Mouse (Mus musculus): Measurements from ENCODE around the gene Thoc5. TPM values are rescaled to one million over a fixed set of nuclear protein-coding genes. Genes with fewer than 3 reads are reported as not detected.
A peak's percentile ranks its signal among the peaks of the same experiment; 100 is the strongest.

The Thoc5 gene
- total RNA-seq, 2 experiments from 2014 or later, result 14.9 to 17.7 TPM

GRCm38 (mm10) chr11:4906231-4906630 lies 11.1 kb downstream of the Thoc5 start:
- no peak for DNase-seq

- peak; percentile 53 for DNase-seq
Observed at GRCm38 (mm10) chr11:4916068-4916467, 20.9 kb downstream of the Thoc5 start.

DNA sequence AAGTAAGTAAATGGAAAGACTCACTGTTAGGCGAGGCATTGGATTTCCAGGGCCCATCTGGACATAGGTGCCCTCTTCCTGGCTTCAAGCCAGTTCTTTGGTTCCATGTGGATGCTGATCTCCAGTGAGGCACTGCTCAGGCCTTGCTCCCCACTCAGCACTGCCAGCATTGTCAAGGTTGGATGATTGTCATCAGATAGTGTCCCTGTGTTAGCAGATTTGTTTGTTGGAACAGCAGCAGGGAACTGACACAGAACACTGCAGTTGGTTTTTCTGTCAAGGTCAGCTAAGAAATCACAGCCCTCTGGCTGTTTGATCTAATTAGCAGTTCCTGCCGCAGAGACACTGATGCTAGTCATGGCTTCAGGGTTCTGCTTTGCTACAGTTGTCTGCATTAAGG lies 26.2 kb downstream of the Thoc5 start:
- no peak for DNase-seq

- no peak for DNase-seq
Observed at GRCm38 (mm10) chr11:4921751-4922150, 26.6 kb downstream of the Thoc5 start.

DNA sequence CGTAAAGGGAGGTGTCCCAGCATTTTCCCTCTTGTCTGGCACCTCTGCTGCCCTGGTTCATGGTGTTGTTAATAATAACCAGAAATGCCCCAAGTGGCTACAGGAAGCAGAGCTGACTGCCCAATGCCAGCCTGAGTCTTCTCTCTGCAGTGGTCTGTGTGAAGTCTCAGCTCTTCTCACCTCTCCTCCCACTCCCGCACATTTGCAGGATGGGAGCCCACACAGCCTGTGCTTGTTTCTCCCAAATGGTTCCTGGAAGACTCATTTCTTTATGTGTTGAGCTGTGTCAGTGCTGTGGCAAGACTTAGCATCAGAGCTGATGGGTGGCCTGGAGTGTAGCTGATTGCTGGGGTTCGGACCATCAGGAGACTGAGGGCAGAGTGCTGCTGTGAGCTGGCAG lies 32.1 kb downstream of the Thoc5 start:
- DNase-seq, result no peak

DNA sequence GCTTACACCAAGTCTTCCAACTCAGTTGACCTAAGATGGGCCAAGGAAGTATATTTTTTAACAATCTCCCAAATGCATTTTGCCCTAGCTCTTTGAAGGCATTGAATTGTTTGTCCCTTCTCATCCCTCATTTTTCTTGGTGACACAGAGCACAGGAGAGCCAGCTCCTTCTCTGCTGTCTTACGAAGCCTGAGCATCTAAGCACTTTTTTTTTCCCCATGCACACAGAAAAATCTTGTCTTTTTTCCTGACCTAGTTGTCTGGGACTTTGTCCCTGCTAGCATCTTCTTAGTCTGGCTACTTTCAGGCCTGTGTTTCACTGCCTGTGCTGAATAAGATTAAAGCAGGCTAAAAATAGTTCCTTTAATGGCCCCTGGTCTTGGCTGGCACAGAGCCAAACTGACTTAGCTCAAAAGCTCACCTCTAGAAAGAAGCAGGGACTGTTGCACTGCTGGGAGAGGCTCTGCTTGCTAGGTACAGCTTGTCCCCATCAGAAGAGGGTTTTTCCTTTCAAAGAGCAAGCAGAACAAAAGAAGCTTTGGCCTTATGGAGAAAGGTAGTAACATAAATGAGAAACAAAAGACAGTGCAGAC lies 36.0 kb downstream of the Thoc5 start:
- DNase-seq, result peak; percentile 44

- DNase-seq, result no peak
Observed at GRCm38 (mm10) chr11:4936243-4936642, 41.1 kb downstream of the Thoc5 start.

- no peak for DNase-seq
Observed at GRCm38 (mm10) chr11:4946530-4946929, 51.4 kb downstream of the Thoc5 start.

- DNase-seq, result peak; percentile 20
Observed at GRCm38 (mm10) chr11:4946947-4947812, 52.1 kb downstream of the Thoc5 start.

DNA sequence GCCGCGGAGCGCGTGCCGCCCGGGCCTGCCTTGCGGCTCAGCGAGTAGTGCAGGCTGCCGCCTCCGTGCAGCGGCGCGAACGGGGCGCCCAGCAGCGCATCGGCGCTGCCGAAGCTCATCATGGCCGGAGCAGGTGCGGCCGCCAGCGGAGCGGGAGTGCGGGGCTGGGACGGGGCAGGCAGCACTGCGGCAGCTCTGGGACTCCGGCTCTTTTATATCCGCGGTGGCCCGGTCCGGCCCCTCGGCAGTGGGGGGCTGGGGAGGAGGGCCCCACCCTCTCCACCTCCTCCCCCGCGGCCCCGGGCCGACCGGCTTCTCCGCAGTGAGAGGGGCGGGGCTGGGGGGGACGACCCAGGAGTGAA lies 52.7 kb downstream of the Thoc5 start, which contains the start of gene Nefh:
TSS of gene Nefh (minus strand) at position 252 of the 362 bp plus-strand sequence.
- no peak for DNase-seq

DNA sequence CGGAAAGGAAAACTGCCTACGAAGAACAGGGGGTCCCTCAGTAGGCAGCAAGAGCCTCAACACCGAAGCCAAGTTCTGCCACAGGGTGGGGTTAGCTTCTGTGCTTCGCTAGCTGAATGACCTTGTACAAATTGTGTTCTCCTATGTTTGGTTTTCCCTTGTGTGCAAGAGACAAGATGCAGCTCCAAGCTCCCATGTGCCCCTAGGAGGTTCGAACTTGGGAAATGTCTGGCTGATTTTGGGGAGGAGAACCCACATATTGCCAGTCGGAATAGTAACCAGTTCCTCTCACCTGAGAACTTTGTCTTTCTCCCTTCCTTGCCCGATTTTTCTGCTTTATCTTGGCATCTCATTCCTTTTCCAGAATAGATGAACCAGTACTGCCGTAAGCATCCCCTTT lies 53.7 kb downstream of the Thoc5 start:
- no peak for DNase-seq

DNA sequence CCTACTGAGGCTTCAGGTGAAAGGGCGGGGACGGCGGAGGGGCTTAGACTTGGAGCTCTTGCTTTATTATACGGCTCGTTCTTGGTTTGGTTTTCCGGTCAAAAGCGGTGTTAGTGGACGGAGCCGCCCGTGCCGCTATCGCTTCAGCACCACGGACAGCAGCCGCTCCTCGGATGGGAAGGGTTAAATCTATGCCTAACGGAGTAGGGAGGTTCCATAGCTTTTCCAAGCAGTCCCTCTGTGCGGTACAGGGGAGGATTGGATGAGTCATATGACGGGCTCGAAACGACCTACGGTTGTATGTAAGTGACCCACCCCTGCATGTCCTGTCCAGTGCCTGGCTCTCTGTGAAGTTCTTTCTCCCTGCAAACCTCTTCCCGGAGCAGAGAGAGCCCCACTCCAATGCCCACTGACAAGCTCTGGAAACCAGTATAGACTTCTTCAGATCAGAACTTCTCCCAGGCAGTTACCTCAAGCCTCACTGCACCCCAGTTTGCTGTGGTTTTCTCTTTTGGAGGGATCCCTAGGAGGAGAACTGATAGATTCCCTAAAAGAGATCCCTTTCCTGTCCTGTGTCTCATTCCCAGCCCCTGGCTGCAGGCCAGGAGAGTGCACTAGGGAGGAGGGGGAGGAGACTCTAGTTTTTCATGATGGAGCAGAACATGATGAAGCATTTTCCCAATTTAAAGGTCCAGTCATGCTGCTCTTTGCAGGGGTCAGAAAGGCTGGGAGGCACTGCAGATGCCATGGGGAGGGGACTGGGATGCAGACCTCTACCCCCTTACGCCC lies 54.3 kb downstream of the Thoc5 start:
- DNase-seq, result peak; percentile 77

- no peak for DNase-seq
Observed at GRCm38 (mm10) chr11:4953401-4953800, 58.3 kb downstream of the Thoc5 start.

DNA sequence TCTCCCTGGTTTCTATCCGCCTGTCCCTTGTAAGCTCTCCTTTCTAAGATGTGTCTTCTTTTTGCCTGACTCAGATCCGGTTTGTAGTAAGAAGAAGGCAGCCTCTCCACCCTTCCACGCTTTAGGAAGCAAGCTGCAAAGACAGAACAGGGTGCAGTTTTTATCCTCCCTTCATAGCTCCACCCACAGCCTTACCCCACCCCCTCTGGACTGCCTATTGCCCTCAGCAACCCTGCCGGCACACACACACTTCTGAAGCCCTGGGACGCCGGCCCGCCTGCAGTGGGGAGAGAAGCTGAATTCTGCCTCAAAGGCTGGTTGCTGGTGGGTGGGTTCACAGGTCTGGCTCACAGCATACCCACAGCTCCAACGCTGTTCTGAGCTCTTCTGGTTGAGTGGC lies 58.8 kb downstream of the Thoc5 start:
- DNase-seq, result peak; percentile 12

DNA sequence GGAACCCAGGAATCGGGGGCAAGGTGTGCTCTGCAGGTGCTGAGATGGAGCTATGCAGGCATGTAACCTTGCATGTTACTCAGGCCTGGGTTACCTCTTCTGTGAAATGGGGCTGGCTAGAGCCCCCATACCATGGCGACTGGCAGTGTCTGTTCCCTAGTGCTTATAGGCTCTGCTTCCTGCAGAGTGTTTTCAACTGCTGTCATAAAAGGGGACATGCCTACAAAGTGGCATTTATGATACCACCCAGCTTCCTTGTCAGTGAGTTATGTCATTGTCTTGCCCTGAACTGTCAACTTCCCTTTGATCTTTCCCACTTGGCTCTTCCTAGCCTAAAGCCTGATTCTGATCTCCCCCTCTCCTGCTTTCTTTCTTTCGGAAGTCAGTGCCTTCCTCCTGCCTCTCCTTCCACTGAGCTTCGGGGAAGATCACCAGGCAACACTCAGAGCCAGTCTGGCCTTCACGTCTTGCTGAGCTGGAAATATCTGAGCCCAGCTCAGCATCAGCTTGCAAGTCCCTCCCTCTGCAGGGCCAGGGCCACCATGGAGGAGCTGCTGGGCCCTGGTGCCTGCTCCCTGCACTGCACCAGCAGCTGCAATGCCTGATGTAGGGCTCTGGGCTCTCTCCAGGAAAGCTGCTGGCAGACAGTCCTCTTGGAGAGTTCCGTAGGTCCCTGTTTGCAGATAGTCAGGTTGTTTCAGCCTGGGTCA lies 68.1 kb downstream of the Thoc5 start:
- peak; percentile 16 for DNase-seq

- DNase-seq, result no peak
Observed at GRCm38 (mm10) chr11:4966325-4966724, 71.2 kb downstream of the Thoc5 start.

DNA sequence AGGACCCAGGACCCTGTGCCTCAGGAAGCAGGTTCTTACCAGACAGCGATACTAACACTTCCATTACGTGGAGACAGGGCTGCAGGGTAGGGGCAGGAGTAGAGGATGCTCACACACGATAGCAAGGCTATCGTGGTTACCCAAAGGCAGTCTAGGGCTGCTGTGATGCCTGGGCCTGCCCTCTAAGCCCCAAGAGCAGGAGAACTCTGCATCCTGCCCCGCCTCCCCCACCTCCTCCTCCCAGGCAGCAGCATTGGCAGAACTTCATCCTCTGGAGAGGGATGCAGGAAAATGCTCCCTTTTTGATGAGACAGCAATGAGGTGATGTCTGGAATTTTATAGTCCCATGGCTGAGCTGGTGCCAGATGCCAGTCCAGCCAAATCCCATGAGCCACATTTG lies 71.8 kb downstream of the Thoc5 start:
- DNase-seq, result no peak

DNA sequence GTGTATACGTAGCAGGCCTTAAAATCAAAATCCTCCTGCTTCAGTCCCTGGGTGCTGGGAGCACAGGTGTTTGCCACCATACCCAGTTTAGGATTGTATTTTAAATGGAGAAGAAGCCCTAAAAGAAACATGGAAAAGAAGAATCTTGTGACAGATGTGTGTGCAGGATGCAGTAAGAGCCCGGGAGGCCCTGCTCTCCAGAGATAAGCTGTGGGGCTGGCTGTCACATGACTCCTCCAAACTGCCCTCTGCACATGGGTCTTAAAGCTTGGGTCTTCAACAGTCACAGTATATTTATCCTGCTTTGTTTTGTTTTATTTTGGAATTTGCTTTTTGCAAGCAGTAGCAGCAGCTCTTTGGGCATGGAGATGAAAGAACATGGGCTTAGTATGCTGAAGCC lies 72.4 kb downstream of the Thoc5 start:
- DNase-seq, result no peak

- peak; percentile 34 for DNase-seq
Observed at GRCm38 (mm10) chr11:4968376-4968775, 73.3 kb downstream of the Thoc5 start.

DNA sequence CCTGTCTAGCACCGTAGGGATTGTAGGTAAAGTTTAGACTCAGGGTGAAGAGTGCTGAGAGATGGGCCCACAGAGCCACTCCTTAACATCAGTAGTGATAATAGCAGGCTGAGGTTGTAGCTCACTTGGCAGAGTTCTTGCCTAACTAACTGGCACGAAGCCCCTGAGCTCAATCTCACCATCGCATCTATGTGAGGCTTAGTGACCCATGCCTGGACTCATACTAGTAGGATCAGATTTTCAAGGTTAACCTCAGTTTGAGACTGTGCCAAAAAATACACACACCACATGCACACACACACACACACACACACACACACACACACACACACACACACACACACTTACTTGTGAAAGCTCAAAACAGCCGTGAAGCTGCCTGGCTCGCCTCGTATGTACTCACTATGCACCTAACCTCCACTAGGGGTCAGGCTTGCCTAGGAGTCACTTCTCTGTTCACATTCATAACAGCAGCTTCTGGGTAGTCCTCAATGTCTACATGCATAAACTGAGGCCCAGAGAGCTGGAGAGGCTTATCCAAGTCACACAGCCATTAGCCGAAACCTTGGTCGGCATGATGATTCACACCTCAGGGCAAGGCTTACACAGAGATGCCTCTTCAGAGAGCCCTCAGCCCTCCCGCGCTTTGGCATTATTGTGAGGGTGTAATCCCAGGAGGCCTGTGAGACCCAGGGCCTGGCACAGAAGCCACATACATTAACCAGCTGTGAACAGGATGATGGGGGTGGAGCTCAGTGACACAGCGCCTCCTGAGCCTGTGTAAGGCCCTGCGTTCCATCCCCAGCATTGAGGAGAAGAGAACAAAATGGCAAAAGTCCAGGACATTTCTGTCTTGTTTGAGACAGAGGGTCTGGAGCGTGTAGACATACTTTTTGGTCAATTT lies 78.1 kb downstream of the Thoc5 start:
- peak; percentile 39 for DNase-seq

- DNase-seq, result no peak
Observed at GRCm38 (mm10) chr11:4973871-4974256, 78.7 kb downstream of the Thoc5 start.

All from gastrocnemius, postnatal 10 days (tissue).